Mouse (Mus musculus) kidney, postnatal 14 days (tissue): ENCODE data around the gene Tmem141.
A peak's percentile ranks its signal among the peaks of the same experiment; 100 is the strongest.

ENCODE experiments used
- DNase-seq: peaks from one replicate; pipeline ENCODE4 v3.0.0; 2022; ENCODE audit warnings: mixed read lengths

Gene Tmem141

GRCm38 (mm10) chr2:25602526-25602925 lies 19.3 kb downstream of the Tmem141 start:
- no peak for DNase-seq

GRCm38 (mm10) chr2:25600037-25600436 lies 21.8 kb downstream of the Tmem141 start:
- no peak for DNase-seq

- DNase-seq = no peak
These were observed 23.1 kb downstream of the Tmem141 start for GRCm38 (mm10) chr2:25598749-25599148.

- DNase-seq = no peak
These were observed 24.9 kb downstream of the Tmem141 start for GRCm38 (mm10) chr2:25596765-25597510.

GRCm38 (mm10) chr2:25591863-25592262 lies 29.9 kb downstream of the Tmem141 start:
- no peak for DNase-seq

- no peak for DNase-seq
These were observed 33.4 kb downstream of the Tmem141 start for GRCm38 (mm10) chr2:25588227-25588907.

- no peak for DNase-seq
These were observed 34.5 kb downstream of the Tmem141 start for GRCm38 (mm10) chr2:25587290-25587689.

GRCm38 (mm10) chr2:25585601-25586000 lies 36.2 kb downstream of the Tmem141 start:
- no peak for DNase-seq

GRCm38 (mm10) chr2:25584856-25585255 lies 36.9 kb downstream of the Tmem141 start:
- no peak for DNase-seq

GRCm38 (mm10) chr2:25584152-25584551 lies 37.7 kb downstream of the Tmem141 start:
- no peak for DNase-seq

- no peak for DNase-seq
These were observed 38.2 kb downstream of the Tmem141 start for GRCm38 (mm10) chr2:25583571-25583970.

GRCm38 (mm10) chr2:25583120-25583481 lies 38.7 kb downstream of the Tmem141 start:
- DNase-seq = no peak

- DNase-seq = peak; percentile 52
These were observed 39.2 kb downstream of the Tmem141 start for GRCm38 (mm10) chr2:25582466-25583119.

- DNase-seq = no peak
These were observed 39.9 kb downstream of the Tmem141 start for GRCm38 (mm10) chr2:25581901-25582301.

- peak; percentile 74 for DNase-seq
These were observed 40.4 kb downstream of the Tmem141 start, which contains the start of gene Ajm1 for GRCm38 (mm10) chr2:25581294-25581864. Gene Ajm1, minus strand, starts transcription at chr2:25581757.

GRCm38 (mm10) chr2:25580621-25581101 lies 41.1 kb downstream of the Tmem141 start:
- no peak for DNase-seq

- peak; percentile 67 for DNase-seq
These were observed 41.9 kb downstream of the Tmem141 start for GRCm38 (mm10) chr2:25579737-25580460.

- DNase-seq = no peak
These were observed 42.7 kb downstream of the Tmem141 start for GRCm38 (mm10) chr2:25578796-25579736.

- no peak for DNase-seq
These were observed 43.6 kb downstream of the Tmem141 start for GRCm38 (mm10) chr2:25577951-25578795.
